Comparison of ENCODE assay signal across 9 mouse cellular contexts in genomic region chr12:105427039-105427757, GRCm38 (mm10). TPM values are rescaled to one million over a fixed set of nuclear protein-coding genes. Genes with fewer than 3 reads are reported as not detected.
A peak's percentile ranks its signal among the peaks of the same experiment; 100 is the strongest.
DNase-seq lines count a peak whose midpoint lies in the region; ATAC-seq lines count a peak whose summit lies in the region.
"Had no signal": no experiment of that assay in that cellular context is flagged by ENCODE, and none has a peak within 500 bp of the region (broad histone marks: within the 10 kb centered on the region; RNA-seq: fewer than 3 reads in every experiment).

No protein-coding gene starts in this region.

- no peaks in the 10 kb centered on the region for H3K27me3 ChIP-seq in intestine, embryonic 15.5 days (replicated peaks)

- no peaks in the 10 kb centered on the region for H3K4me1 ChIP-seq in intestine, embryonic 15.5 days (replicated peaks)

- H3K27ac ChIP-seq in intestine, embryonic 15.5 days, result no peak overlapping the region

- ATAC-seq in CD4-positive, CD25-positive, alpha-beta regulatory T cell, adult 4 months, result no peak
- peak; percentile 81 for ATAC-seq in intestine, embryonic 15.5 days
- ATAC-seq in megakaryocyte-erythroid progenitor cell, adult 5-6 weeks (replicated peaks; ENCODE audit: low FRiP score, low TSS enrichment, poor library complexity, severe bottlenecking), result peak; percentile 44; the same call in 1 of the 2 replicates

- no peak overlapping the region for H3K4me3 ChIP-seq in intestine, embryonic 15.5 days (replicated peaks)

- DNase-seq in CD4-positive, CD25-positive, alpha-beta regulatory T cell, adult 2 months (ENCODE audit: low read depth, low spot score), result peak; percentile 25
- DNase-seq in embryo, embryonic 9.5 days (ENCODE audit: extremely low spot score), result peak; percentile 73
- peak; percentile 31 to 76 for DNase-seq in gastrocnemius, postnatal 4 days (ENCODE audit: low spot score in 2 of 2)
- DNase-seq in left cerebral cortex, adult 8-10 months (ENCODE audit: low spot score in 2 of 2), result peak; percentile 55 to 61
- peak; percentile 86 for DNase-seq in right cerebral cortex, postnatal 4 days

- no peak overlapping the region; the same call in 1 of the 2 replicates for H3K4me2 ChIP-seq in intestine, embryonic 15.5 days (replicated peaks)

- no peaks in the 10 kb centered on the region for H3K9me3 ChIP-seq in intestine, embryonic 15.5 days

- no peak overlapping the region for H3K9ac ChIP-seq in intestine, embryonic 15.5 days

- no peaks in the 10 kb centered on the region for H3K36me3 ChIP-seq in intestine, embryonic 15.5 days

- 22% methylated on average over 10 of the region's 10 CpGs for WGBS in intestine, embryonic 15.5 days

RNA-seq across cellular contexts. Expression of gene D430019H16Rik, which starts 26.5 kb away (rescaled TPM):
- polyA plus RNA-seq in CD4-positive, CD25-positive, alpha-beta regulatory T cell, adult 4 months (2017; shearing (Covaris generic)), result under 1 TPM; 0.39 to 0.70 TPM
- total RNA-seq in gastrocnemius, postnatal 4 days (2021), result 1 to 10 TPM; 6.4 to 6.7 TPM
- polyA plus RNA-seq in intestine, embryonic 15.5 days (2015; fragmentation: Nextera tagmentation; extraction: Ambion mirVana), result 0.78 and 1.4 TPM in 2 replicates
- total RNA-seq in left cerebral cortex, adult 8-10 months (2022), result 10 to 100 TPM; 76.3 to 85.8 (median 82.5) TPM
- not detected in 2 replicates for total RNA-seq in megakaryocyte-erythroid progenitor cell, adult 5-6 weeks (2014; fragmentation: Nextera tagmentation)
- total RNA-seq in megakaryocyte-erythroid progenitor cell, adult 5-6 weeks (2017), result not detected in 2 replicates
- polyA plus RNA-seq: C2C12 had no signal

Comparison
In these comparisons a context has a peak if more than half of its experiments do, and no peak if none do; other contexts are left out.
1. DNase-seq: peak in every context shown above with its lines; median percentile 86 in right cerebral cortex, postnatal 4 days; 73 in embryo, embryonic 9.5 days; 58 in left cerebral cortex, adult 8-10 months; 54 in gastrocnemius, postnatal 4 days; 25 in CD4-positive, CD25-positive, alpha-beta regulatory T cell, adult 2 months.
2. RNA of gene D430019H16Rik, which starts 26.5 kb away (total RNA-seq): 76.3 to 85.8 TPM in left cerebral cortex, adult 8-10 months; 6.4 to 6.7 TPM in gastrocnemius, postnatal 4 days and not detected in megakaryocyte-erythroid progenitor cell, adult 5-6 weeks; every median in the first group is over 10 times any median in the second.